ENCODE assay signal across 18 mouse cellular contexts in genomic region chr14:48087298-48087830, GRCm38 (mm10). TPM values are rescaled to one million over a fixed set of nuclear protein-coding genes. Genes with fewer than 3 reads are reported as not detected.
DNase-seq lines count a peak whose midpoint lies in the region; ATAC-seq lines count a peak whose summit lies in the region.
"Had no signal": no experiment of that assay in that cellular context is flagged by ENCODE, and none has a peak within 500 bp of the region (broad histone marks: within the 10 kb centered on the region; RNA-seq: fewer than 3 reads in every experiment).

No protein-coding gene starts in this region.

- peak overlapping the region; percentile 81; the same call in 1 of the 2 replicates for H3K27ac ChIP-seq in hindbrain, embryonic 10.5 days
- H3K27ac ChIP-seq in hindbrain, embryonic 13.5 days = no peak overlapping the region
- H3K27ac ChIP-seq in neural tube, embryonic 15.5 days (replicated peaks) = no peak overlapping the region
- H3K27ac ChIP-seq: limb, embryonic 15.5 days; liver, embryonic 15.5 days had no signal

- no peaks in the 10 kb centered on the region for H3K9me3 ChIP-seq in hindbrain, embryonic 10.5 days
- no peaks in the 10 kb centered on the region for H3K9me3 ChIP-seq in hindbrain, embryonic 13.5 days
- no peaks in the 10 kb centered on the region for H3K9me3 ChIP-seq in neural tube, embryonic 15.5 days (replicated peaks)
- H3K9me3 ChIP-seq: embryonic facial prominence, embryonic 10.5 days; limb, embryonic 15.5 days; liver, embryonic 15.5 days had no signal

- no peaks in the 10 kb centered on the region for H3K36me3 ChIP-seq in hindbrain, embryonic 10.5 days
- no peaks in the 10 kb centered on the region for H3K36me3 ChIP-seq in hindbrain, embryonic 13.5 days
- no peaks in the 10 kb centered on the region for H3K36me3 ChIP-seq in neural tube, embryonic 15.5 days
- H3K36me3 ChIP-seq: embryonic facial prominence, embryonic 10.5 days; limb, embryonic 15.5 days; liver, embryonic 15.5 days had no signal

- no peaks in the 10 kb centered on the region for H3K27me3 ChIP-seq in hindbrain, embryonic 10.5 days (ENCODE audit: insufficient read depth, poor library complexity, severe bottlenecking)
- H3K27me3 ChIP-seq in hindbrain, embryonic 13.5 days = no peaks in the 10 kb centered on the region
- no peaks in the 10 kb centered on the region for H3K27me3 ChIP-seq in neural tube, embryonic 15.5 days (replicated peaks)
- H3K27me3 ChIP-seq: limb, embryonic 15.5 days; liver, embryonic 15.5 days had no signal

- peak; percentile 33 for DNase-seq in hindbrain, embryonic 10.5 days (ENCODE audit: low spot score)
- DNase-seq in neural tube, embryonic 10.5 days (ENCODE audit: extremely low spot score, low spot score) = peak; percentile 41
- no peak for DNase-seq in layer of hippocampus, postnatal 14 days (ENCODE audit: low spot score in 2 of 2)
- no peak for DNase-seq in Muller cell, postnatal 12 days (ENCODE audit: inconsistent ontology term)
- DNase-seq: adrenal gland, adult 8-10 months; heart, adult 18-20 months; heart, postnatal 36 days; kidney, adult 9 months; kidney, postnatal 25 days; right cerebral cortex, postnatal 4 days; thymus, adult 2 months had no signal

- peaks cover 26% of the 10 kb centered on the region for H3K4me1 ChIP-seq in hindbrain, embryonic 10.5 days (replicated peaks)
- H3K4me1 ChIP-seq in hindbrain, embryonic 13.5 days (replicated peaks) = peaks cover 25% of the 10 kb centered on the region
- peaks cover 20% of the 10 kb centered on the region for H3K4me1 ChIP-seq in neural tube, embryonic 15.5 days
- H3K4me1 ChIP-seq: liver, embryonic 15.5 days had no signal

- H3K4me3 ChIP-seq in hindbrain, embryonic 10.5 days = no peak overlapping the region
- H3K4me3 ChIP-seq in hindbrain, embryonic 13.5 days = no peak overlapping the region
- no peak overlapping the region for H3K4me3 ChIP-seq in neural tube, embryonic 15.5 days (replicated peaks)
- H3K4me3 ChIP-seq: embryonic facial prominence, embryonic 10.5 days; limb, embryonic 15.5 days; liver, embryonic 15.5 days had no signal

- ATAC-seq in hindbrain, embryonic 13.5 days (ENCODE audit: low FRiP score) = no peak
- ATAC-seq in neural tube, embryonic 15.5 days (ENCODE audit: low FRiP score) = no peak
- ATAC-seq in megakaryocyte, adult 5-6 weeks (ENCODE audit: poor library complexity, severe bottlenecking) = 0 out of 2 replicates have a peak, but pooled peaks have one; percentile 30
- ATAC-seq: Patski had no signal

- 70% methylated on average over 8 of the region's 8 CpGs for WGBS in hindbrain, embryonic 10.5 days
- WGBS in hindbrain, embryonic 13.5 days = 42% methylated on average over 8 of the region's 8 CpGs
- WGBS in neural tube, embryonic 15.5 days = 37% methylated on average over 8 of the region's 8 CpGs

- H3K4me2 ChIP-seq in hindbrain, embryonic 13.5 days = no peak overlapping the region
- no peak overlapping the region for H3K4me2 ChIP-seq in neural tube, embryonic 15.5 days
- H3K4me2 ChIP-seq: limb, embryonic 15.5 days; liver, embryonic 15.5 days had no signal

- H3K9ac ChIP-seq in hindbrain, embryonic 13.5 days = no peak overlapping the region
- no peak overlapping the region for H3K9ac ChIP-seq in neural tube, embryonic 15.5 days (replicated peaks)
- H3K9ac ChIP-seq: limb, embryonic 15.5 days; liver, embryonic 15.5 days had no signal

RNA-seq across cellular contexts. Expression of gene Peli2, which starts 33.3 kb away (rescaled TPM):
- polyA plus RNA-seq in hindbrain, embryonic 10.5 days (2016; fragmentation: Nextera tagmentation; extraction: Ambion mirVana) = 16.0 and 16.9 TPM in 2 replicates
- 8.3 and 10.6 TPM in 2 replicates for polyA plus RNA-seq in hindbrain, embryonic 13.5 days (2015; fragmentation: Nextera tagmentation; extraction: Ambion mirVana)
- polyA plus RNA-seq in neural tube, embryonic 15.5 days (2015; fragmentation: Nextera tagmentation; extraction: Ambion mirVana) = 6.8 and 7.0 TPM in 2 replicates
- 9.6 and 9.7 TPM in 2 replicates for total RNA-seq in megakaryocyte, adult 5-6 weeks (2015)
- 5.7 and 7.6 TPM in 2 replicates for total RNA-seq in megakaryocyte, adult 5-6 weeks (2017)
- 10 to 100 TPM; 20.4 to 26.0 TPM for total RNA-seq in layer of hippocampus, postnatal 14 days (2021)

Comparison
In these comparisons a context has a peak if more than half of its experiments do, and no peak if none do; other contexts are left out.
1. DNase-seq: peak in hindbrain, embryonic 10.5 days (single experiment) and neural tube, embryonic 10.5 days (single experiment); none in layer of hippocampus, postnatal 14 days (0 of 2) and Muller cell, postnatal 12 days (single experiment).